Mouse (Mus musculus) hindbrain, embryonic 16.5 days (tissue): ENCODE results near the gene Ppm1e. TPM values are rescaled to one million over a fixed set of nuclear protein-coding genes. Genes with fewer than 3 reads are reported as not detected.
A peak's percentile ranks its signal among the peaks of the same experiment; 100 is the strongest.

Experiments used
- ATAC-seq: fragments of 200-750 bp; cut with Nextera tagmentation; 2 replicates; pipeline ENCODE4 v1.8.0; 2017; ENCODE audit warnings: moderate TSS enrichment, moderate library complexity
- H3K27ac ChIP-seq: fragments of 300-500 bp; sonication (generic); 2 replicates; pipeline ENCODE4 v1.5.1; 2014; ENCODE audit warnings: low read depth, mild to moderate bottlenecking, control low read depth, low read length, moderate library complexity
- H3K27me3 ChIP-seq: fragments of 300-500 bp; sonication (generic); replicated peaks from 2 replicates; pipeline ENCODE4 v1.6.1; 2014; ENCODE audit warnings: low read length; ENCODE audit not compliant: control insufficient read depth, insufficient read depth
- H3K36me3 ChIP-seq: fragments of 300-500 bp; sonication (generic); 2 replicates; pipeline ENCODE4 v1.6.1; 2014; ENCODE audit warnings: mild to moderate bottlenecking, low read length, moderate library complexity, mixed read lengths; ENCODE audit not compliant: control insufficient read depth, insufficient read depth
- H3K4me1 ChIP-seq: fragments of 300-500 bp; sonication (generic); 2 replicates; pipeline ENCODE4 v1.6.1; 2014; ENCODE audit warnings: low read depth, low read length; ENCODE audit not compliant: control insufficient read depth, insufficient read depth
- H3K4me2 ChIP-seq: fragments of 300-500 bp; sonication (generic); 2 replicates; pipeline ENCODE4 v1.6.1; 2014; ENCODE audit warnings: mild to moderate bottlenecking, low read length, control low read depth, moderate library complexity
- H3K4me3 ChIP-seq: fragments of 300-500 bp; sonication (generic); 2 replicates; pipeline ENCODE4 v1.5.1; 2014; ENCODE audit warnings: mild to moderate bottlenecking, low read length, control low read depth, moderate library complexity
- H3K9ac ChIP-seq: fragments of 300-500 bp; sonication (generic); 2 replicates; pipeline ENCODE4 v1.6.1; 2014; ENCODE audit warnings: low read depth, mild to moderate bottlenecking, control low read depth, low read length, moderate library complexity
- H3K9me3 ChIP-seq: fragments of 300-500 bp; sonication (generic); 2 replicates; pipeline ENCODE4 v1.6.1; 2014; ENCODE audit warnings: mild to moderate bottlenecking, low read length, moderate library complexity; ENCODE audit not compliant: control insufficient read depth
- WGBS: fragments of 180-500 bp; shearing (Covaris S2); extraction: QIAGEN DNeasy Blood & Tissue Kit; methylation state at CpG from one replicate; pipeline ENCODE4 v1.1.7; 2014; 5-methylcytosine and 5-hydroxymethylcytosine counted together
- polyA plus RNA-seq: library from polyadenylated mRNA; unstranded; fragments of >200 nt; fragmentation: Nextera tagmentation; extraction: Ambion mirVana; gene quantifications from 2 replicates; pipeline ENCODE4 v1.2.1, GENCODE M21; 2015

Gene Ppm1e
- polyA plus RNA-seq, 1 experiment from 2014 or later, result 21.9 TPM

GRCm38 (mm10) chr11:87281907-87282475 is 76.8 kb downstream of the Ppm1e start:
- 52% methylated on average over 7 of the region's 7 CpGs for WGBS
- no peak overlapping the region for H3K27ac ChIP-seq
- H3K4me2 ChIP-seq, result no peak overlapping the region
- H3K27me3 ChIP-seq, result no peaks in the 10 kb centered on the region
- H3K4me1 ChIP-seq, result peaks cover under 1% of the 10 kb centered on the region
- no peaks in the 10 kb centered on the region for H3K36me3 ChIP-seq
- no peak overlapping the region for H3K9ac ChIP-seq
- no peak overlapping the region for H3K4me3 ChIP-seq
- H3K9me3 ChIP-seq, result no peaks in the 10 kb centered on the region
- peak; percentile 42; the same call in 1 of the 2 replicates for ATAC-seq

GRCm38 (mm10) chr11:87279461-87279860 is 79.4 kb downstream of the Ppm1e start:
- H3K4me1 ChIP-seq, result peaks cover 8% of the 10 kb centered on the region
- H3K36me3 ChIP-seq, result no peaks in the 10 kb centered on the region
- H3K27ac ChIP-seq, result no peak overlapping the region
- ATAC-seq, result no peak
- WGBS, result 73% methylated on average over 5 of the region's 5 CpGs
- no peak overlapping the region for H3K9ac ChIP-seq
- H3K27me3 ChIP-seq, result no peaks in the 10 kb centered on the region
- no peaks in the 10 kb centered on the region for H3K9me3 ChIP-seq
- no peak overlapping the region for H3K4me2 ChIP-seq
- H3K4me3 ChIP-seq, result no peak overlapping the region

- no peaks in the 10 kb centered on the region for H3K9me3 ChIP-seq
- 69% methylated on average over 4 of the region's 4 CpGs for WGBS
- H3K36me3 ChIP-seq, result no peaks in the 10 kb centered on the region
- H3K4me1 ChIP-seq, result peaks cover 8% of the 10 kb centered on the region
- H3K4me2 ChIP-seq, result no peak overlapping the region
- ATAC-seq, result no peak
- no peak overlapping the region for H3K4me3 ChIP-seq
- no peak overlapping the region for H3K27ac ChIP-seq
- no peak overlapping the region for H3K9ac ChIP-seq
- no peaks in the 10 kb centered on the region for H3K27me3 ChIP-seq
These were observed 80.0 kb downstream of the Ppm1e start for GRCm38 (mm10) chr11:87278807-87279206.

- no peak overlapping the region for H3K4me2 ChIP-seq
- no peaks in the 10 kb centered on the region for H3K36me3 ChIP-seq
- H3K27me3 ChIP-seq, result no peaks in the 10 kb centered on the region
- ATAC-seq, result peak; percentile 27; the same call in 1 of the 2 replicates
- H3K4me3 ChIP-seq, result no peak overlapping the region
- H3K9ac ChIP-seq, result no peak overlapping the region
- H3K27ac ChIP-seq, result peak overlapping the region; percentile 12; the same call in 1 of the 2 replicates
- H3K4me1 ChIP-seq, result peaks cover 8% of the 10 kb centered on the region
- WGBS, result 5% methylated on average over 5 of the region's 5 CpGs
- H3K9me3 ChIP-seq, result no peaks in the 10 kb centered on the region
These were observed 82.4 kb downstream of the Ppm1e start for GRCm38 (mm10) chr11:87276240-87276985.

- ATAC-seq, result no peak
- no peaks in the 10 kb centered on the region for H3K27me3 ChIP-seq
- no peak overlapping the region for H3K9ac ChIP-seq
- no peaks in the 10 kb centered on the region for H3K9me3 ChIP-seq
- 71% methylated on average over 7 of the region's 7 CpGs for WGBS
- no peak overlapping the region for H3K4me2 ChIP-seq
- peaks cover 12% of the 10 kb centered on the region for H3K4me1 ChIP-seq
- no peak overlapping the region for H3K27ac ChIP-seq
- no peaks in the 10 kb centered on the region for H3K36me3 ChIP-seq
- H3K4me3 ChIP-seq, result no peak overlapping the region
These were observed 83.3 kb downstream of the Ppm1e start for GRCm38 (mm10) chr11:87275420-87276048.

GRCm38 (mm10) chr11:87272725-87273124 is 86.1 kb downstream of the Ppm1e start:
- Histone ChIP-seq H3K4me1 (peaks cover 14% of the 10 kb centered on the region), H3K9me3 (no peaks in the 10 kb centered on the region), H3K4me2 (no peak overlapping the region), H3K9ac (no peak overlapping the region), H3K4me3 (no peak overlapping the region), H3K27me3 (no peaks in the 10 kb centered on the region), H3K36me3 (no peaks in the 10 kb centered on the region), H3K27ac (no peak overlapping the region)
- WGBS, result 89% methylated on average over 5 of the region's 5 CpGs
- ATAC-seq, result no peak

GRCm38 (mm10) chr11:87271479-87271878 is 87.3 kb downstream of the Ppm1e start:
- whole genome bisulfite sequencing, result 94% methylated on average over 1 of the region's 1 CpGs
- Histone ChIP-seq H3K4me2 (no peak overlapping the region), H3K9me3 (no peaks in the 10 kb centered on the region), H3K9ac (no peak overlapping the region), H3K27ac (no peak overlapping the region), H3K27me3 (no peaks in the 10 kb centered on the region), H3K4me3 (no peak overlapping the region), H3K36me3 (no peaks in the 10 kb centered on the region), H3K4me1 (peaks cover 8% of the 10 kb centered on the region)
- no peak for ATAC-seq

GRCm38 (mm10) chr11:87270958-87271357 is 87.9 kb downstream of the Ppm1e start:
- no peaks in the 10 kb centered on the region for H3K9me3 ChIP-seq
- H3K27ac ChIP-seq, result peak overlapping the region; percentile 48; the same call in 1 of the 2 replicates
- H3K4me2 ChIP-seq, result no peak overlapping the region
- peaks cover 6% of the 10 kb centered on the region for H3K4me1 ChIP-seq
- H3K36me3 ChIP-seq, result no peaks in the 10 kb centered on the region
- H3K27me3 ChIP-seq, result no peaks in the 10 kb centered on the region
- H3K4me3 ChIP-seq, result no peak overlapping the region
- no peak for ATAC-seq
- no peak overlapping the region for H3K9ac ChIP-seq
- 0% methylated on average over 2 of the region's 2 CpGs for WGBS

GRCm38 (mm10) chr11:87270446-87270845 is 88.4 kb downstream of the Ppm1e start:
- Histone ChIP-seq H3K36me3 (no peaks in the 10 kb centered on the region), H3K27me3 (no peaks in the 10 kb centered on the region), H3K9ac (no peak overlapping the region), H3K4me1 (peaks cover 6% of the 10 kb centered on the region), H3K9me3 (no peaks in the 10 kb centered on the region), H3K27ac (no peak overlapping the region; the same call in 1 of the 2 replicates), H3K4me2 (no peak overlapping the region), H3K4me3 (no peak overlapping the region)
- WGBS, result 28% methylated on average over 4 of the region's 4 CpGs
- no peak for ATAC-seq
